Mouse (Mus musculus) limb, embryonic 15.5 days (tissue): ENCODE data around the gene Ftl1. TPM values are rescaled to one million over a fixed set of nuclear protein-coding genes. Genes with fewer than 3 reads are reported as not detected.
A peak's percentile ranks its signal among the peaks of the same experiment; 100 is the strongest.

Experiments used
- ATAC-seq: fragments of 200-750 bp; cut with Nextera tagmentation; 2 replicates; pipeline ENCODE4 v1.8.0; 2017; ENCODE audit warnings: low read depth, moderate TSS enrichment; ENCODE audit not compliant: insufficient number of reproducible peaks, low FRiP score, low TSS enrichment
- H3K27ac ChIP-seq: fragments of 300-500 bp; sonication (generic); 2 replicates; pipeline ENCODE4 v1.5.1; 2015; ENCODE audit warnings: moderate library complexity, mild to moderate bottlenecking, inconsistent platforms
- H3K27me3 ChIP-seq: fragments of 300-500 bp; sonication (generic); 2 replicates; pipeline ENCODE4 v1.6.1; 2015; ENCODE audit warnings: inconsistent platforms
- H3K36me3 ChIP-seq: fragments of 300-500 bp; sonication (generic); 2 replicates; pipeline ENCODE4 v1.6.1; 2015; ENCODE audit warnings: inconsistent platforms
- H3K4me1 ChIP-seq: fragments of 300-500 bp; sonication (generic); 2 replicates; pipeline ENCODE4 v1.6.1; 2015; ENCODE audit warnings: inconsistent platforms
- H3K4me2 ChIP-seq: fragments of 300-500 bp; sonication (generic); 2 replicates; pipeline ENCODE4 v1.6.1; 2015; ENCODE audit warnings: mild to moderate bottlenecking, inconsistent platforms
- H3K4me3 ChIP-seq: fragments of 300-500 bp; sonication (generic); 2 replicates; pipeline ENCODE4 v1.5.1; 2015; ENCODE audit warnings: mild to moderate bottlenecking, inconsistent platforms
- H3K9ac ChIP-seq: fragments of 300-500 bp; sonication (generic); 2 replicates; pipeline ENCODE4 v1.6.1; 2015; ENCODE audit warnings: inconsistent platforms
- H3K9me3 ChIP-seq: fragments of 300-500 bp; sonication (generic); 2 replicates; pipeline ENCODE4 v1.6.1; 2016; ENCODE audit warnings: inconsistent platforms
- WGBS: fragments of 180-500 bp; shearing (Covaris S2); methylation state at CpG from one replicate; pipeline ENCODE4 v1.1.7; 2015; 5-methylcytosine and 5-hydroxymethylcytosine counted together
- polyA plus RNA-seq: library from polyadenylated mRNA; unstranded; fragments of >200 nt; fragmentation: Nextera tagmentation; extraction: Ambion mirVana; gene quantifications from 2 replicates; pipeline ENCODE4 v1.2.1, GENCODE M21; 2015

The Ftl1 gene
- polyA plus RNA-seq, 1 experiment from 2014 or later, result 4,640 TPM

DNA sequence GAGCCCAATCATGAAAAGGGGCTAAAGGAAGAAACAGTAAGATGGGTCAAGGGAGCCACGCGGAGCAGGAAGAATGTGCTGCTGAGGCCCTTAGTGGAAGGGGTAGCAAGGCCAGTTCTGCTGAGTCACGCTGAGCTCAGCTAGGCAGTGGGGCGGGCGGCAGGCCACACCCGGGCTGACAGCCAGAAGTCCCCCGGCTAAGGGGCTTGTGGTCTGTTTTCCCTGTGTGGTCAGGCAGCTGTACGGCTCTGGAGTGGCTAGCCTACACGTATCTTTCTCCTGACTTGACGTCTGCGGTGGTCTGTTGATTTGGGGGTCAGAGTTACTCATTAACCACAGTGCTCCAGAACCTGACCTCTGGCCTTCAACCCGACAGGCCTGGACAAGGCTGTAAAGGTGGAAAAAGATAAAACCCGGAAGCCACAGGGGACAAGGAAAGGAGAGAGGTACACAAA, 1.2 kb upstream of the Ftl1 start:
- Histone ChIP-seq H3K9ac (0 out of 2 replicates have a peak overlapping the region, but pooled peaks have one; percentile 7), H3K4me3 (peak overlapping the region; percentile 62; the same call in 1 of the 2 replicates), H3K4me1 (peaks cover 55% of the 10 kb centered on the region), H3K4me2 (peak overlapping the region; percentile 50), H3K36me3 (peaks cover 69% of the 10 kb centered on the region), H3K27me3 (no peaks in the 10 kb centered on the region), H3K27ac (peak overlapping the region; percentile 87), H3K9me3 (no peaks in the 10 kb centered on the region)
- 13% methylated on average over 13 of the region's 13 CpGs for WGBS
- ATAC-seq, result no peak

DNA sequence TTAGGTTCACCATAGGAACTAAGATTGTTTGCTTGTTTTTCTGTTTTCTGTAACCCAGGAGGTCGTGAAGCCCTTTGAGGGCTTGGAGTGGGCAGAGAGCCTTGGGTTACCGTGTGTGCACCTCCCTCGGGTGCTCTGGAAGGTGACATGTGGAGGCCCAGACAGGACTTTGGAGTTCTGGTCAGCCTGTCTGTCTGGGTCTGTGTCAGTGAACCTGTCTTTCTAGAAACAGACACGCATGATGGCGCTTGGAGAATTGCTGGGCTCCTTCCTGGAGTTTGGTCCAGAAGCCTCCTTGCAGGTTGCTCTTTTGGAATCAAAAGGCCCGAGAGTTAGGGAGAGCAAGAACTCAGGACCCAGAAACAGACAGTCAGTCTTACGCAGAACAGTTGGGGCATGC, 693 bp upstream of the Ftl1 start:
- peaks cover 71% of the 10 kb centered on the region for H3K36me3 ChIP-seq
- no peaks in the 10 kb centered on the region for H3K27me3 ChIP-seq
- peaks cover 50% of the 10 kb centered on the region for H3K4me1 ChIP-seq
- 67% methylated on average over 7 of the region's 7 CpGs for WGBS
- H3K4me3 ChIP-seq, result peak overlapping the region; percentile 62
- peak overlapping the region; percentile 50 for H3K4me2 ChIP-seq
- H3K9me3 ChIP-seq, result no peaks in the 10 kb centered on the region
- peak overlapping the region; percentile 87 for H3K27ac ChIP-seq
- H3K9ac ChIP-seq, result 0 out of 2 replicates have a peak overlapping the region, but pooled peaks have one; percentile 7
- ATAC-seq, result no peak

- Histone ChIP-seq H3K27me3 (no peaks in the 10 kb centered on the region), H3K9me3 (no peaks in the 10 kb centered on the region), H3K4me1 (peaks cover 46% of the 10 kb centered on the region), H3K9ac (peak overlapping the region; percentile 66), H3K36me3 (peaks cover 72% of the 10 kb centered on the region), H3K27ac (peak overlapping the region; percentile 96), H3K4me2 (peak overlapping the region; percentile 64), H3K4me3 (peak overlapping the region; percentile 62)
- peak; percentile 62 for ATAC-seq
- under 1% methylated on average over 41 of the region's 43 CpGs for WGBS
These were observed 728 bp downstream of the Ftl1 start for GRCm38 (mm10) chr7:45458748-45459563.

DNA sequence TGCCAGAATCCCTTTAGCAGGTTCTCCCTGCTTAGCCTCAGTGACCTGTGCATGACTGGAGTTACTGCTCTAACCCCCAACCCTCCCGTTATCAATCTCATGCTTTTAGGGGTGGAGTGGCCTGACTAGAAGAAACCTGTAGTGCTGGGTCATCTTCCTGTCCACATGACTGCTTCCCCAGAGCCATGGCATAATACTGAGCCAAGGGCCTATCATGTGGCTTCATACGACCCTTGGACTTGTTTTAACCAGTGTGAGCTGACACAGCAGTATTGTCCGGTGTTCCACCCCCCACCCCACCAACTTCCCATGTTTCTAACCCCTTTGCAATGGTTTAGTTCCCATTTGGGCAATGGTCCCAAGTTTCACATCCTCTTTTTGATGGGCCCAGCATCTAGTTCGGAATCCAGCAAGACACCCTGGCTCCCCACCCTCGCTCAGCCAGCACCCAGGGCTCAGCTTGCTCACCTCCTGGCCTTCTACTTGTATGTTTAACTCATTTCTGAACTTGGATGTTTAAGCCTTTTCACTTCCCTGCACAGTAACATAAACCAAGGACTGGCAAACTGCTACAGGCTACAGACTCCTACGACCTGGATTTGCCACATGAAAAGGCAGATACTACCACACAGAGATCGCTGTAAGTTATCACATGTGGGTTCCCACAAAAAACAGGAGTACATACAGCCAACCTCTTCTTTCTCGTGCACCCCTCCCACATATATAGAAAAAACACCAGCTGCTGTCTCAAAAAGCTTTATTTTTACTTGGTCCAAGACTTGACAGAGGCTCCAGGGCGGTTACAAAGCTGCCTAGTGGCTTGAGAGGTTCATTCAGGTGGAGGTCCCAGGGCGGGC, 2.3 kb downstream of the Ftl1 start:
- Histone ChIP-seq H3K36me3 (peaks cover 69% of the 10 kb centered on the region), H3K4me2 (peak overlapping the region; percentile 64), H3K4me1 (peaks cover 45% of the 10 kb centered on the region), H3K9me3 (no peaks in the 10 kb centered on the region), H3K9ac (no peak overlapping the region), H3K4me3 (peak overlapping the region; percentile 62), H3K27me3 (no peaks in the 10 kb centered on the region), H3K27ac (peak overlapping the region; percentile 55)
- no peak for ATAC-seq
- 63% methylated on average over 10 of the region's 10 CpGs for WGBS

- peaks cover 71% of the 10 kb centered on the region for H3K36me3 ChIP-seq
- peak overlapping the region; percentile 55 for H3K27ac ChIP-seq
- 56% methylated on average over 9 of the region's 9 CpGs for WGBS
- H3K4me1 ChIP-seq, result peaks cover 40% of the 10 kb centered on the region
- no peak overlapping the region for H3K9ac ChIP-seq
- no peak for ATAC-seq
- no peaks in the 10 kb centered on the region for H3K27me3 ChIP-seq
- peak overlapping the region; percentile 62 for H3K4me3 ChIP-seq
- H3K9me3 ChIP-seq, result no peaks in the 10 kb centered on the region
- peak overlapping the region; percentile 2; the same call in 1 of the 2 replicates for H3K4me2 ChIP-seq
These were observed 2.9 kb downstream of the Ftl1 start for GRCm38 (mm10) chr7:45456721-45457203.

DNA sequence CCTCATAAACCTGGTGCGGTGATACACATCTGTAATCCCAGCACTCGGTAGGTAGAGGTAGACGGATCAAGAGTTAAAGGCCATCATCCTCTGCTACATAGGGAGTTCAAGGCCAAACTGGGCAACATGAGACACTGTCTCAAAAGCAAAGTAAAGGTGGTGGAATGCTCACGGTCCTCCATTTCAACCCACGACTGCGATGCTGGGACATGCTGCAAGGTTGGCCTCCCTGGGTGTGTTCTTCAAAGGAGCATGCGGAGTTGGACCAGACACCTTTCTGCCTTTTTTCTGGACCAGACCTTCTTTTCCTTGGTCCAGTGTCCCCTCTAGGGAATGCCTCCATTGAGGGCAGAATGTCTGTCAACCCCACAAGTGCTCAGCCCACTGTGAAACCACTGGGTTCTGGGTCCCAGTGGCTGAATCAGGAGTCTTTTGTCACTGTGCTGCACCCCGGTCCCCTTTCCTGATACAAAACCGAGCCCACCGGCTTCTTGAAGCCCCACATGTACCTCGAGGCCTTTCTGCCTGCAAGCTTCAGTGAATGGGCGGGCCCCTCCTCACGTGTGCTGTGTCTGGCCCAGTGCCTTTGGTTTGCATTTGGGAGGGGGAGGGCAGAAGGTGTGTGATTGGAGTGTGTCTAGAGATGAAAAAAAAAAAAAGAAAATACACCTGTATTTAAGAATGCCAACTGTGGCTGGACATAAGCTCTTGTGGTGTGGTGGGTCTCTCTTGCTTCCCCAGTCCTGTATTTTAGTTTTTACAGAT, 3.6 kb downstream of the Ftl1 start:
- Histone ChIP-seq H3K9me3 (no peaks in the 10 kb centered on the region), H3K36me3 (peaks cover 73% of the 10 kb centered on the region), H3K4me2 (no peak overlapping the region), H3K9ac (0 out of 2 replicates have a peak overlapping the region, but pooled peaks have one; percentile 17), H3K4me1 (peaks cover 39% of the 10 kb centered on the region), H3K27ac (0 out of 2 replicates have a peak overlapping the region, but pooled peaks have one; percentile 55), H3K4me3 (no peak overlapping the region), H3K27me3 (no peaks in the 10 kb centered on the region)
- WGBS, result 65% methylated on average over 13 of the region's 13 CpGs
- no peak for ATAC-seq

DNA sequence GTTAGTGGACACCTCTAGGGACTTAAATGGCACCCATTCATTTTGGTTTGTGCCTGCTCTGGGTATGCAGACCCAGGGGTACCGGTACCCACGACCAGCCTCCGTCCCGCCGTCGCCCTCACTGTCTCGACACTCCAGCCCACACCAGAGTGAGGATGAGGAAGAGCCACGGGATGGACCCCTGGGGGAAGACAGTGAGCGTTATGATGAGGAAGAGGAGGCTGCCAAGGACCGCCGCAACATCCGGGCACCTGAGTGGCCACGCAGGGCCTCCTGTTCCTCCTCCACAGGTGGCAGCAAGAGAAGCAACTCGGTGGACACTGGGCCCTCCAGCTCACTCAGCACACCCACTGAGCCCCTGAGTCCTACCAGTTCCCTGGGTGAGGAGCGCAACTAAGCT, 4.7 kb downstream of the Ftl1 start:
- peaks cover 69% of the 10 kb centered on the region for H3K36me3 ChIP-seq
- H3K27ac ChIP-seq, result peak overlapping the region; percentile 22; the same call in 1 of the 2 replicates
- H3K9ac ChIP-seq, result no peak overlapping the region
- H3K9me3 ChIP-seq, result no peaks in the 10 kb centered on the region
- H3K4me1 ChIP-seq, result peaks cover 28% of the 10 kb centered on the region
- H3K4me3 ChIP-seq, result no peak overlapping the region
- no peak overlapping the region for H3K4me2 ChIP-seq
- H3K27me3 ChIP-seq, result no peaks in the 10 kb centered on the region
- WGBS, result 89% methylated on average over 15 of the region's 15 CpGs
- ATAC-seq, result no peak

DNA sequence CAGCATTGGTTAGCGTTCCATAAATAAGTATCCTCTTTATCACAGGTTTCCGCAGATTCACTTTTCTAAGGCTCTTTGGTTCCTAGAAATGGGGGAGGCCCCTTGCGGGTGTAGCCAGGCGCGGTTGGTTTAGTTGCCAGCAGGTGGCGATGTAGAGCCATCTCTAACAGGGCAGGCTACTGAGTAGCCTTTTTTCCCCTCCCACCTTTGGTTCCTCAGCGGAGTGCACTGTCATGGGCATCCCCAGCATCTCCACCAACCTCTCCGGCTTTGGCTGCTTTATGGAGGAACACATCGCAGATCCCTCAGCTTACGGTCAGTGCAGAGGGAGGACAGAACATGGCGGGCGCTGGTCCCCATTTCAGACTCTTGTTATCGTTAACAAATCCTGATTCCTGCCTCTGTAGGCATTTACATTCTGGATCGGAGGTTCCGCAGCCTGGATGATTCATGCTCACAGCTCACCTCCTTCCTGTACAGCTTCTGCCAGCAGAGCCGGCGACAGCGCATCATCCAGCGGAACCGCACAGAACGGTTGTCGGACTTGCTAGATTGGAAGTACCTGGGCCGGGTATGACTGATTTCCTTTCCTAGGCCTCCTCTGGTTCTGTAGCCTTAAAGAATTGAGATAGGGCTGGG, 8.2 kb downstream of the Ftl1 start:
- H3K4me1 ChIP-seq, result peaks cover 7% of the 10 kb centered on the region; the same call in 1 of the 2 replicates

DNA sequence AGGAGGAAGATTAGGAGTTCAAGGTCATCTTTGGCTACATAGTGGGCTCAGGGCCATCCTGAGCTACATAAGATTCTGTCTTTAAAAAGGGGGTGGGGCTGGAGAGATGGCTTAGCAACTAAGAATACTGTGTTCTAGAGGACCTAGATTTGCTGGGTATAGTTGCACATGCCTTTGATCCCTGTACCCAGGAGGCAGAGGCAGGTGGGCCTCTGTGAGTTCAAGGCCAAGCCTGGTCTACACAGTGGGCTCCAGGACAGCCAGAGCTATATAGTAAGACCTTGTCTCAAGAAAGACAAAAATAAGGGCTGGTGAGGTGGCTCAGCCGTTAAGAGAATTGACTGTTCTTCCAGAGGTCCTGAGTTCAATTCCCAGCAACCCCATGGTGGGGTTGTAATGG, 9.7 kb downstream of the Ftl1 start:
- WGBS, result 93% methylated on average over 1 of the region's 1 CpGs
- ATAC-seq, result no peak
- H3K27me3 ChIP-seq, result no peaks in the 10 kb centered on the region
- peaks cover 63% of the 10 kb centered on the region for H3K36me3 ChIP-seq
- H3K27ac ChIP-seq, result no peak overlapping the region
- 0 out of 2 replicates have a peak, but pooled peaks cover 4% of the 10 kb centered on the region for H3K4me1 ChIP-seq
- H3K9ac ChIP-seq, result no peak overlapping the region
- no peak overlapping the region for H3K4me3 ChIP-seq
- no peak overlapping the region for H3K4me2 ChIP-seq
- no peaks in the 10 kb centered on the region for H3K9me3 ChIP-seq

More for the DNA sequence above, 8.2 kb downstream of the Ftl1 start:
- H3K4me3 ChIP-seq, result no peak overlapping the region
- H3K4me2 ChIP-seq, result no peak overlapping the region
- 52% methylated on average over 23 of the region's 23 CpGs for WGBS
- H3K27ac ChIP-seq, result no peak overlapping the region
- peaks cover 65% of the 10 kb centered on the region for H3K36me3 ChIP-seq
- H3K9ac ChIP-seq, result no peak overlapping the region
- ATAC-seq, result no peak
- H3K27me3 ChIP-seq, result no peaks in the 10 kb centered on the region
- no peaks in the 10 kb centered on the region for H3K9me3 ChIP-seq

DNA sequence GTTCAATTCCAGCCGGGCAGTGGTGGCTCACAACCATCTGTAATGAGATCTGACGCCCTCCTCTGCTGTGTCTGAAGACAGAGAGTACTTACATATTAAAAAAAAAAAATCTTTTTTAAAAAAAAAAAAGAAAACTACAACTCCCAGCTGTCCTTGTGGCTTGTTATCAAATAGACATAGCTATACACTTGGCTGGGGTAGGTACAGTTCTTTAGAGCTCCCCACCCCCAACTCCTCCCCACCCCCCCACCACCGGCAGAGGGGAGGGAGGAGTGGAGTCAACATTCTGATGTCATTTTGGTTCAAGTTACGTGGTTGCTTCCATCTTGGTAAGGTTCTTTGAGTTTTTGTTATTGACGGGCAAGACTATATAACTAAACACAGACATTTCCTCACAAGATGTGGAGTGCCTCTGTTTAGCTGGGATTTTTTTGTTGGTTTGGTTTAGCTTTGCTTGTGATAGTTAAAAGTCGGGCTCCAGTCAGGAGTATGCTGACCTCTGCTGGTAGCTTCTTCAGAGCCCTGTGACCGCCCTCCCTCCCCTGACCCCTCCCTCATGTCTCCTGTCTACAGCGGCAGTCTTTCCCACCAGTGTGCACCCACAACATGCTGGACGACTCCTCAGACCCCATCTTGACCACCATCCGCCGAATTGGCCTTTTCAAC, 12.2 kb downstream of the Ftl1 start:
- H3K27me3 ChIP-seq, result no peaks in the 10 kb centered on the region
- H3K36me3 ChIP-seq, result peaks cover 65% of the 10 kb centered on the region
- no peak for ATAC-seq
- no peak overlapping the region for H3K27ac ChIP-seq
- H3K9me3 ChIP-seq, result no peaks in the 10 kb centered on the region
- WGBS, result 35% methylated on average over 11 of the region's 11 CpGs
- H3K4me3 ChIP-seq, result no peak overlapping the region
- no peak overlapping the region for H3K9ac ChIP-seq
- H3K4me1 ChIP-seq, result 0 out of 2 replicates have a peak, but pooled peaks cover 4% of the 10 kb centered on the region
- no peak overlapping the region for H3K4me2 ChIP-seq
